Mouse (Mus musculus): ENCODE measurements around the gene Tph2. TPM values are rescaled to one million over a fixed set of nuclear protein-coding genes. Genes with fewer than 3 reads are reported as not detected.

Gene Tph2
- polyA plus RNA-seq, 1 experiment from 2014 or later, result not detected

GRCm38 (mm10) chr10:115160289-115160688 is 24.5 kb downstream of the Tph2 start:
- ATAC-seq (replicated peaks; ENCODE audit: low FRiP score), result no peak
- Histone ChIP-seq H3K9me3 (ENCODE audit: control insufficient read depth, low read length) (no peaks in the 10 kb centered on the region), H3K27me3 (replicated peaks; ENCODE audit: control insufficient read depth, insufficient read depth, low read length) (no peaks in the 10 kb centered on the region), H3K4me1 (replicated peaks; ENCODE audit: control insufficient read depth, insufficient read depth, low read length) (no peaks in the 10 kb centered on the region), H3K36me3 (ENCODE audit: control insufficient read depth, insufficient read depth, low read length) (no peaks in the 10 kb centered on the region), H3K4me2 (no peak overlapping the region), H3K4me3 (ENCODE audit: low read depth, low read length) (no peak overlapping the region), H3K27ac (ENCODE audit: low read depth, low read length) (no peak overlapping the region), H3K9ac (ENCODE audit: low read depth, low read length) (no peak overlapping the region)
- no peak for DNase-seq (ENCODE audit: low spot score)
- 70% methylated on average over 5 of the region's 5 CpGs for WGBS

GRCm38 (mm10) chr10:115147308-115147707 is 37.5 kb downstream of the Tph2 start:
- no peak overlapping the region for H3K4me2 ChIP-seq
- H3K9ac ChIP-seq (ENCODE audit: low read depth, low read length), result no peak overlapping the region
- no peak overlapping the region for H3K27ac ChIP-seq (ENCODE audit: low read depth, low read length)
- 72% methylated on average over 5 of the region's 5 CpGs for WGBS
- no peaks in the 10 kb centered on the region for H3K4me1 ChIP-seq (replicated peaks; ENCODE audit: control insufficient read depth, insufficient read depth, low read length)
- no peaks in the 10 kb centered on the region for H3K9me3 ChIP-seq (ENCODE audit: control insufficient read depth, low read length)
- DNase-seq (ENCODE audit: low spot score) (no peak), ATAC-seq (replicated peaks; ENCODE audit: low FRiP score) (no peak)
- no peaks in the 10 kb centered on the region for H3K36me3 ChIP-seq (ENCODE audit: control insufficient read depth, insufficient read depth, low read length)
- no peak overlapping the region for H3K4me3 ChIP-seq (ENCODE audit: low read depth, low read length)
- H3K27me3 ChIP-seq (replicated peaks; ENCODE audit: control insufficient read depth, insufficient read depth, low read length), result no peaks in the 10 kb centered on the region

GRCm38 (mm10) chr10:115146257-115146898 is 38.4 kb downstream of the Tph2 start:
- H3K4me3 ChIP-seq (ENCODE audit: low read depth, low read length), result no peak overlapping the region
- no peak overlapping the region for H3K9ac ChIP-seq (ENCODE audit: low read depth, low read length)
- no peaks in the 10 kb centered on the region for H3K27me3 ChIP-seq (replicated peaks; ENCODE audit: control insufficient read depth, insufficient read depth, low read length)
- H3K9me3 ChIP-seq (ENCODE audit: control insufficient read depth, low read length), result no peaks in the 10 kb centered on the region
- no peaks in the 10 kb centered on the region for H3K36me3 ChIP-seq (ENCODE audit: control insufficient read depth, insufficient read depth, low read length)
- DNase-seq (ENCODE audit: low spot score) (no peak), ATAC-seq (replicated peaks; ENCODE audit: low FRiP score) (no peak)
- H3K27ac ChIP-seq (ENCODE audit: low read depth, low read length), result no peak overlapping the region
- 75% methylated on average over 8 of the region's 8 CpGs for WGBS
- H3K4me2 ChIP-seq, result no peak overlapping the region
- H3K4me1 ChIP-seq (replicated peaks; ENCODE audit: control insufficient read depth, insufficient read depth, low read length), result no peaks in the 10 kb centered on the region

- no peaks in the 10 kb centered on the region for H3K4me1 ChIP-seq (replicated peaks; ENCODE audit: control insufficient read depth, insufficient read depth, low read length)
- H3K27me3 ChIP-seq (replicated peaks; ENCODE audit: control insufficient read depth, insufficient read depth, low read length), result no peaks in the 10 kb centered on the region
- no peak overlapping the region for H3K27ac ChIP-seq (ENCODE audit: low read depth, low read length)
- H3K9ac ChIP-seq (ENCODE audit: low read depth, low read length), result no peak overlapping the region
- DNase-seq (ENCODE audit: low spot score) (no peak), ATAC-seq (replicated peaks; ENCODE audit: low FRiP score) (no peak)
- no peaks in the 10 kb centered on the region for H3K36me3 ChIP-seq (ENCODE audit: control insufficient read depth, insufficient read depth, low read length)
- no peak overlapping the region for H3K4me3 ChIP-seq (ENCODE audit: low read depth, low read length)
- 28% methylated on average over 5 of the region's 5 CpGs for WGBS
- H3K4me2 ChIP-seq, result no peak overlapping the region
- H3K9me3 ChIP-seq (ENCODE audit: control insufficient read depth, low read length), result no peaks in the 10 kb centered on the region
These were observed 40.3 kb downstream of the Tph2 start for GRCm38 (mm10) chr10:115144542-115144941.

- 48% methylated on average over 6 of the region's 6 CpGs for WGBS
- H3K36me3 ChIP-seq (ENCODE audit: control insufficient read depth, insufficient read depth, low read length), result no peaks in the 10 kb centered on the region
- no peak overlapping the region for H3K27ac ChIP-seq (ENCODE audit: low read depth, low read length)
- ATAC-seq (replicated peaks; ENCODE audit: low FRiP score) (no peak), DNase-seq (ENCODE audit: low spot score) (no peak)
- H3K4me1 ChIP-seq (replicated peaks; ENCODE audit: control insufficient read depth, insufficient read depth, low read length), result no peaks in the 10 kb centered on the region
- no peak overlapping the region for H3K4me2 ChIP-seq
- H3K27me3 ChIP-seq (replicated peaks; ENCODE audit: control insufficient read depth, insufficient read depth, low read length), result no peaks in the 10 kb centered on the region
- no peaks in the 10 kb centered on the region for H3K9me3 ChIP-seq (ENCODE audit: control insufficient read depth, low read length)
- no peak overlapping the region for H3K9ac ChIP-seq (ENCODE audit: low read depth, low read length)
- no peak overlapping the region for H3K4me3 ChIP-seq (ENCODE audit: low read depth, low read length)
These were observed 41.2 kb downstream of the Tph2 start for GRCm38 (mm10) chr10:115143641-115144040.

- no peaks in the 10 kb centered on the region for H3K4me1 ChIP-seq (replicated peaks; ENCODE audit: control insufficient read depth, insufficient read depth, low read length)
- ATAC-seq (replicated peaks; ENCODE audit: low FRiP score) (no peak), DNase-seq (ENCODE audit: low spot score) (no peak)
- H3K27ac ChIP-seq (ENCODE audit: low read depth, low read length), result no peak overlapping the region
- no peaks in the 10 kb centered on the region for H3K27me3 ChIP-seq (replicated peaks; ENCODE audit: control insufficient read depth, insufficient read depth, low read length)
- H3K4me2 ChIP-seq, result no peak overlapping the region
- no peak overlapping the region for H3K9ac ChIP-seq (ENCODE audit: low read depth, low read length)
- no peak overlapping the region for H3K4me3 ChIP-seq (ENCODE audit: low read depth, low read length)
- no peaks in the 10 kb centered on the region for H3K9me3 ChIP-seq (ENCODE audit: control insufficient read depth, low read length)
- no peaks in the 10 kb centered on the region for H3K36me3 ChIP-seq (ENCODE audit: control insufficient read depth, insufficient read depth, low read length)
- WGBS, result 74% methylated on average over 7 of the region's 7 CpGs
These were observed 47.8 kb downstream of the Tph2 start for GRCm38 (mm10) chr10:115137016-115137415.

GRCm38 (mm10) chr10:115127907-115128306 is 56.9 kb downstream of the Tph2 start:
- Histone ChIP-seq H3K36me3 (ENCODE audit: control insufficient read depth, insufficient read depth, low read length) (no peaks in the 10 kb centered on the region), H3K4me2 (no peak overlapping the region), H3K27me3 (replicated peaks; ENCODE audit: control insufficient read depth, insufficient read depth, low read length) (no peaks in the 10 kb centered on the region), H3K9me3 (ENCODE audit: control insufficient read depth, low read length) (no peaks in the 10 kb centered on the region), H3K27ac (ENCODE audit: low read depth, low read length) (no peak overlapping the region), H3K9ac (ENCODE audit: low read depth, low read length) (no peak overlapping the region), H3K4me3 (ENCODE audit: low read depth, low read length) (no peak overlapping the region), H3K4me1 (replicated peaks; ENCODE audit: control insufficient read depth, insufficient read depth, low read length) (no peaks in the 10 kb centered on the region)
- DNase-seq (ENCODE audit: low spot score) (no peak), ATAC-seq (replicated peaks; ENCODE audit: low FRiP score) (no peak)
- WGBS, result 59% methylated on average over 1 of the region's 1 CpGs

- Histone ChIP-seq H3K9me3 (ENCODE audit: control insufficient read depth, low read length) (no peaks in the 10 kb centered on the region), H3K27ac (ENCODE audit: low read depth, low read length) (no peak overlapping the region), H3K36me3 (ENCODE audit: control insufficient read depth, insufficient read depth, low read length) (no peaks in the 10 kb centered on the region), H3K9ac (ENCODE audit: low read depth, low read length) (no peak overlapping the region), H3K4me1 (replicated peaks; ENCODE audit: control insufficient read depth, insufficient read depth, low read length) (no peaks in the 10 kb centered on the region), H3K27me3 (replicated peaks; ENCODE audit: control insufficient read depth, insufficient read depth, low read length) (no peaks in the 10 kb centered on the region), H3K4me3 (ENCODE audit: low read depth, low read length) (no peak overlapping the region), H3K4me2 (no peak overlapping the region)
- DNase-seq (ENCODE audit: low spot score) (no peak), ATAC-seq (replicated peaks; ENCODE audit: low FRiP score) (no peak)
- WGBS, result 53% methylated on average over 5 of the region's 5 CpGs
These were observed 59.3 kb downstream of the Tph2 start for GRCm38 (mm10) chr10:115125550-115125949.

- Histone ChIP-seq H3K4me2 (no peak overlapping the region), H3K27me3 (replicated peaks; ENCODE audit: control insufficient read depth, insufficient read depth, low read length) (no peaks in the 10 kb centered on the region), H3K27ac (ENCODE audit: low read depth, low read length) (no peak overlapping the region), H3K9me3 (ENCODE audit: control insufficient read depth, low read length) (no peaks in the 10 kb centered on the region), H3K36me3 (ENCODE audit: control insufficient read depth, insufficient read depth, low read length) (no peaks in the 10 kb centered on the region), H3K4me3 (ENCODE audit: low read depth, low read length) (no peak overlapping the region), H3K4me1 (replicated peaks; ENCODE audit: control insufficient read depth, insufficient read depth, low read length) (no peaks in the 10 kb centered on the region), H3K9ac (ENCODE audit: low read depth, low read length) (no peak overlapping the region)
- no peak for DNase-seq (ENCODE audit: low spot score)
- no peak for ATAC-seq (replicated peaks; ENCODE audit: low FRiP score)
- WGBS, result 70% methylated on average over 5 of the region's 5 CpGs
These were observed 59.8 kb downstream of the Tph2 start for GRCm38 (mm10) chr10:115125027-115125426.
